Mouse (Mus musculus) erythroblast, adult 5-6 weeks (primary cell): Measurements from ENCODE around the gene Pmepa1. TPM values are rescaled to one million over a fixed set of nuclear protein-coding genes. Genes with fewer than 3 reads are reported as not detected.

ENCODE experiments used
- ATAC-seq: replicated peaks from 2 replicates; pipeline ENCODE4 v1.8.0; 2016; ENCODE audit warnings: moderate number of reproducible peaks, mild to moderate bottlenecking, moderate TSS enrichment, inconsistent platforms; ENCODE audit not compliant: poor library complexity, low FRiP score, severe bottlenecking
- total RNA-seq, 2 experiments: library from RNA; stranded (forward) in 1 of 2; stranded (reverse) in 1 of 2; fragments of 150-400 nt in 1 of 2; fragments of 200-764, 138-1000 nt in 1 of 2; gene quantifications; 2 replicates each; pipeline versions ENCODE4 v1.2.3 to v1.2.4; 2015 to 2017; ENCODE audit warnings: low replicate concordance in 2 of 2

Gene Pmepa1
- total RNA-seq, 2 experiments from 2014 or later: 0.96 TPM; not detected in 1

GRCm38 (mm10) chr2:173204671-173205070 lies 71.7 kb downstream of the Pmepa1 start:
- ATAC-seq: no peak

GRCm38 (mm10) chr2:173203726-173204125 lies 72.6 kb downstream of the Pmepa1 start:
- ATAC-seq: no peak

- no peak for ATAC-seq
Measured at GRCm38 (mm10) chr2:173202924-173203689, 73.2 kb downstream of the Pmepa1 start.

GRCm38 (mm10) chr2:173194796-173195195 lies 81.5 kb downstream of the Pmepa1 start:
- no peak for ATAC-seq

GRCm38 (mm10) chr2:173187182-173187855 lies 89.0 kb downstream of the Pmepa1 start:
- no peak; the same call in 1 of the 2 replicates for ATAC-seq

GRCm38 (mm10) chr2:173186047-173186943 lies 90.0 kb downstream of the Pmepa1 start:
- peak; percentile 66 for ATAC-seq

GRCm38 (mm10) chr2:173185282-173185681 lies 91.1 kb downstream of the Pmepa1 start:
- no peak for ATAC-seq

- ATAC-seq: no peak
Measured at GRCm38 (mm10) chr2:173184475-173185080, 91.8 kb downstream of the Pmepa1 start.

- ATAC-seq: 0 out of 2 replicates have a peak, but pooled peaks have one; percentile 33
Measured at GRCm38 (mm10) chr2:173183836-173184460, 92.4 kb downstream of the Pmepa1 start.

GRCm38 (mm10) chr2:173183311-173183710 lies 93.0 kb downstream of the Pmepa1 start:
- ATAC-seq: no peak

- ATAC-seq: no peak
Measured at GRCm38 (mm10) chr2:173182796-173183195, 93.5 kb downstream of the Pmepa1 start.

- ATAC-seq: no peak
Measured at GRCm38 (mm10) chr2:173181901-173182300, 94.4 kb downstream of the Pmepa1 start.

- no peak for ATAC-seq
Measured at GRCm38 (mm10) chr2:173181486-173181885, 94.8 kb downstream of the Pmepa1 start.

- no peak for ATAC-seq
Measured at GRCm38 (mm10) chr2:173180721-173181388, 95.5 kb downstream of the Pmepa1 start.

GRCm38 (mm10) chr2:173180026-173180425 lies 96.3 kb downstream of the Pmepa1 start:
- no peak for ATAC-seq

GRCm38 (mm10) chr2:173179046-173179445 lies 97.3 kb downstream of the Pmepa1 start:
- no peak for ATAC-seq

GRCm38 (mm10) chr2:173177951-173178350 lies 98.4 kb downstream of the Pmepa1 start:
- no peak for ATAC-seq

- ATAC-seq: no peak
Measured at GRCm38 (mm10) chr2:173177481-173177880, 98.9 kb downstream of the Pmepa1 start.

- ATAC-seq: no peak
Measured at GRCm38 (mm10) chr2:173175703-173176102, 100.6 kb downstream of the Pmepa1 start.
